Mouse (Mus musculus) hindbrain, embryonic 15.5 days (tissue): Measurements from ENCODE around the gene Nucb1. TPM values are rescaled to one million over a fixed set of nuclear protein-coding genes. Genes with fewer than 3 reads are reported as not detected.
A peak's percentile ranks its signal among the peaks of the same experiment; 100 is the strongest.
"Not testable (repeated sequence)": the region's sequence is repeated elsewhere in the genome, so short reads cannot be mapped to it uniquely, and the experiment has no call there.

Experiments
- ATAC-seq: fragments of 200-750 bp; cut with Nextera tagmentation; 2 replicates; pipeline ENCODE4 v1.8.0; 2017; ENCODE audit warnings: low read depth, moderate number of reproducible peaks, moderate TSS enrichment; ENCODE audit not compliant: low FRiP score
- H3K27ac ChIP-seq: fragments of 300-500 bp; sonication (generic); replicated peaks from 2 replicates; pipeline ENCODE4 v1.5.1; 2015; ENCODE audit warnings: mild to moderate bottlenecking, inconsistent platforms
- H3K27me3 ChIP-seq: fragments of 300-500 bp; sonication (generic); 2 replicates; pipeline ENCODE4 v1.6.1; 2015; ENCODE audit warnings: control low read depth, inconsistent platforms
- H3K36me3 ChIP-seq: fragments of 300-500 bp; sonication (generic); 2 replicates; pipeline ENCODE4 v1.6.1; 2015; ENCODE audit warnings: control low read depth, inconsistent platforms
- H3K4me1 ChIP-seq: fragments of 300-500 bp; sonication (generic); replicated peaks from 2 replicates; pipeline ENCODE4 v1.6.1; 2015; ENCODE audit warnings: control low read depth, inconsistent platforms
- H3K4me2 ChIP-seq: fragments of 300-500 bp; sonication (generic); 2 replicates; pipeline ENCODE4 v1.6.1; 2015; ENCODE audit warnings: moderate library complexity, mild to moderate bottlenecking, inconsistent platforms
- H3K4me3 ChIP-seq: fragments of 300-500 bp; sonication (generic); 2 replicates; pipeline ENCODE4 v1.5.1; 2015; ENCODE audit warnings: mild to moderate bottlenecking, inconsistent platforms
- H3K9ac ChIP-seq: fragments of 300-500 bp; sonication (generic); 2 replicates; pipeline ENCODE4 v1.6.1; 2015; ENCODE audit warnings: inconsistent platforms
- H3K9me3 ChIP-seq: fragments of 300-500 bp; sonication (generic); 2 replicates; pipeline ENCODE4 v1.6.1; 2016; ENCODE audit warnings: control low read depth, inconsistent platforms
- WGBS: fragments of 180-500 bp; shearing (Covaris S2); methylation state at CpG from one replicate; pipeline ENCODE4 v1.1.7; 2015; 5-methylcytosine and 5-hydroxymethylcytosine counted together
- polyA plus RNA-seq: library from polyadenylated mRNA; unstranded; fragments of >200 nt; fragmentation: Nextera tagmentation; extraction: Ambion mirVana; gene quantifications from 2 replicates; pipeline ENCODE4 v1.2.1, GENCODE M21; 2015

Gene Nucb1
- polyA plus RNA-seq, 1 experiment from 2014 or later = 137 TPM

GRCm38 (mm10) chr7:45539095-45539494, 28.9 kb upstream of the Nucb1 start:
- Histone ChIP-seq H3K27ac (0 out of 2 replicates have a peak overlapping the region, but pooled peaks have one; percentile 71), H3K27me3 (no peaks in the 10 kb centered on the region), H3K9me3 (no peaks in the 10 kb centered on the region), H3K36me3 (no peaks in the 10 kb centered on the region), H3K4me3 (no peak overlapping the region), H3K9ac (no peak overlapping the region), H3K4me2 (no peak overlapping the region), H3K4me1 (peaks cover 9% of the 10 kb centered on the region)
- 77% methylated on average over 3 of the region's 3 CpGs for WGBS
- ATAC-seq = no peak

DNA sequence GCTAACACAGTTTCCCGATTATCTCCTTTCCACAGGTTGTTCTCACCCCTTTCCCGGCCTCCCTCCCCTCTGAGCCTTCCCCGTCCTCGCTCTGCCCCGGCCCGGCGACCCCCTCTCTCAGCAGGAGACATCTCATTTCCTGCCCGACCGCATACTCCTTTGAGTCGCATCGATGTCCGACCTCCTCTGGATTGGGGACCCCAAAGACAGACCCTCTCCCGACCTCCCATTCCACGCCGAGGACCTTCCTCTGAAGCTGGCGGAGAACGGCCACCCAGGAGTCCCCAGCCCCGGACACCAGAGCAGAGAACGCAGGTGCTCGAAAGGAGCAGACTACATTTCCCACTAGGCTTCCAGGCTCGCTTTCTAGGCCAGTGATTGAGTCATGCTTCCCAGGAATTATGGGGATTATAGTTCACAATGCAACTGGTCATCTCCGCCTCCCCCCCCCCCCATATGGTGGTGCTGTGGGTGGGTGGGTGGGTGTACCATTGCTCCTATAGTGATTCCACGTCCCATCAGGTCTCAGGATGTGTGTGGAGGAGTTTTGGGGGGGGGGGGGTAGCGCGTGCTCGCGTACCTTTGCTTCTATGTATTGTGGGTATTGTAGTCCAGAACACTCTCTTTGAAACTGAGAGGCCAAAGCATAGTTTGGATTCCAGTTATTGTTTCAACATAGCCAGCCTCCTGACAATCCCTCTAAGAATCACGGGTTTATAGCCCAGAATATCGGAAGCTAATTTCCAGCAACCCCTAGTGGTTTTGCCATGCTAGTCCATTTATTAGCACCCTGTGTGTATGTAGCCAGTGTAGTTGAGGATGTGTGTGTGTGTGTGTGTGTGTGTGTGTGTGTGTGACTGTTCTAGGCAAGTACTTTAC, 28.2 kb upstream of the Nucb1 start:
- WGBS = 1% methylated on average over 27 of the region's 29 CpGs
- Histone ChIP-seq H3K9ac (peak overlapping the region; percentile 73), H3K9me3 (no peaks in the 10 kb centered on the region), H3K4me2 (peak overlapping the region; percentile 87), H3K4me1 (peaks cover 9% of the 10 kb centered on the region), H3K27me3 (no peaks in the 10 kb centered on the region), H3K27ac (peak overlapping the region; percentile 71), H3K36me3 (no peaks in the 10 kb centered on the region), H3K4me3 (peak overlapping the region; percentile 61)
- peak; percentile 92 for ATAC-seq

- Histone ChIP-seq H3K4me3 (peak overlapping the region; percentile 61), H3K4me1 (peaks cover 9% of the 10 kb centered on the region), H3K27me3 (no peaks in the 10 kb centered on the region), H3K9me3 (no peaks in the 10 kb centered on the region), H3K27ac (peak overlapping the region; percentile 71; the same call in 1 of the 2 replicates), H3K36me3 (no peaks in the 10 kb centered on the region), H3K4me2 (peak overlapping the region; percentile 87), H3K9ac (peak overlapping the region; percentile 73)
- 81% methylated on average over 10 of the region's 10 CpGs for WGBS
- peak; percentile 5; the same call in 1 of the 2 replicates for ATAC-seq
Measured at GRCm38 (mm10) chr7:45537602-45538001, 27.4 kb upstream of the Nucb1 start.

DNA sequence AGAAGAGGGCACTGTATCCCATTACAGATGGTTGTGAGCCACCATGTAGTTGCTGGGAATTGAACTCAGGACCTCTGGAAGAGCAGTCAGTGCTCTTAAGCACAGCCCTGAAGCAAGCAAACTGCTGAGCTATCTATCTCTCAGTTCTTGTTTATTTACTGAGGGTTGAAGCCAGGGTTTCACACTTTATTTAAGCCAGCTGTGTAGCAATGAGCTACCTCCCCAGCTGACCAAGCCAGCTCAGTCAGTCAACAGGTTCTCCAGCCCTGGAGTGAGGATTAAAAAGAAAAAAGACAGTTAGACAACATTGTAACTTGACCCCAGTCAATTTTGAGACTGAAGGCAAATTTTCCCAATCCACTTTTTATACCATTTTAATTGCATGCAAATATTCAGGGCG, 25.5 kb upstream of the Nucb1 start:
- 85% methylated on average over 1 of the region's 1 CpGs for WGBS
- ATAC-seq = no peak

GRCm38 (mm10) chr7:45530643-45531042, 20.4 kb upstream of the Nucb1 start:
- H3K9me3 ChIP-seq = no peaks in the 10 kb centered on the region
- 72% methylated on average over 2 of the region's 2 CpGs for WGBS
- H3K27me3 ChIP-seq = no peaks in the 10 kb centered on the region
- ATAC-seq = no peak
- H3K27ac ChIP-seq = no peak overlapping the region
- no peak overlapping the region for H3K4me3 ChIP-seq
- no peak overlapping the region for H3K4me2 ChIP-seq
- no peak overlapping the region for H3K9ac ChIP-seq
- no peaks in the 10 kb centered on the region for H3K36me3 ChIP-seq
- H3K4me1 ChIP-seq = peaks cover 5% of the 10 kb centered on the region

More for the DNA sequence above, 25.5 kb upstream of the Nucb1 start:
- peaks cover 9% of the 10 kb centered on the region for H3K4me1 ChIP-seq
- no peak overlapping the region for H3K4me2 ChIP-seq
- H3K36me3 ChIP-seq = no peaks in the 10 kb centered on the region
- no peak overlapping the region for H3K27ac ChIP-seq
- H3K9me3 ChIP-seq = no peaks in the 10 kb centered on the region
- H3K27me3 ChIP-seq = no peaks in the 10 kb centered on the region
- H3K9ac ChIP-seq = no peak overlapping the region
- H3K4me3 ChIP-seq = no peak overlapping the region

- H3K36me3 ChIP-seq = no peaks in the 10 kb centered on the region
- ATAC-seq = no peak
- H3K27me3 ChIP-seq = no peaks in the 10 kb centered on the region
- H3K27ac ChIP-seq = no peak overlapping the region
- no peak overlapping the region for H3K9ac ChIP-seq
- H3K9me3 ChIP-seq = no peaks in the 10 kb centered on the region
- WGBS = 22% methylated on average over 6 of the region's 6 CpGs
- H3K4me3 ChIP-seq = no peak overlapping the region
- peaks cover 17% of the 10 kb centered on the region for H3K4me1 ChIP-seq
- H3K4me2 ChIP-seq = no peak overlapping the region
Measured at GRCm38 (mm10) chr7:45529461-45529860, 19.3 kb upstream of the Nucb1 start.

DNA sequence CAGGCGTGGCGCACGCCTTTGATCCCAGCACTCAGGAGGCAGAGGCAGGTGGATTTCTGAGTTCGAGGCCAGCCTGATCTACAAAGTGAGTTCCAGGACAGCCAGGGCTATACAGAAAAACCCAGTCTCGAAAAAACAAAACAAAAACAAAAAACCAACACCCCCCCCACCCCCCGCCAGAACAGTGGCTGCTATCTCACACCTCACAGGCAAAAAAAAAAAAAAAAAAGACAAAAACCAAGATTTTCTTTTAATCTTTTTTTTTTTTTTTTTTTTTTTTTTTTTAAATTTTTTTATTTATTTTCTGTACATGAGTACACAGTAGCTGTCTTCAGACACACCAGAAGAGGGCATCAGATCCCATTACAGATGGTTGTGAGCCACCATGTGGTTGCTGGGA, 17.0 kb upstream of the Nucb1 start:
- not testable (repeated sequence) for H3K9me3 ChIP-seq, H3K4me3 ChIP-seq, H3K27me3 ChIP-seq, H3K9ac ChIP-seq, H3K36me3 ChIP-seq, ATAC-seq, H3K27ac ChIP-seq, H3K4me2 ChIP-seq
- 93% methylated on average over 6 of the region's 6 CpGs for WGBS
- H3K4me1 ChIP-seq = peaks cover 20% of the 10 kb centered on the region

GRCm38 (mm10) chr7:45526474-45527120, 16.4 kb upstream of the Nucb1 start:
- no peak; the same call in 1 of the 2 replicates for ATAC-seq

DNA sequence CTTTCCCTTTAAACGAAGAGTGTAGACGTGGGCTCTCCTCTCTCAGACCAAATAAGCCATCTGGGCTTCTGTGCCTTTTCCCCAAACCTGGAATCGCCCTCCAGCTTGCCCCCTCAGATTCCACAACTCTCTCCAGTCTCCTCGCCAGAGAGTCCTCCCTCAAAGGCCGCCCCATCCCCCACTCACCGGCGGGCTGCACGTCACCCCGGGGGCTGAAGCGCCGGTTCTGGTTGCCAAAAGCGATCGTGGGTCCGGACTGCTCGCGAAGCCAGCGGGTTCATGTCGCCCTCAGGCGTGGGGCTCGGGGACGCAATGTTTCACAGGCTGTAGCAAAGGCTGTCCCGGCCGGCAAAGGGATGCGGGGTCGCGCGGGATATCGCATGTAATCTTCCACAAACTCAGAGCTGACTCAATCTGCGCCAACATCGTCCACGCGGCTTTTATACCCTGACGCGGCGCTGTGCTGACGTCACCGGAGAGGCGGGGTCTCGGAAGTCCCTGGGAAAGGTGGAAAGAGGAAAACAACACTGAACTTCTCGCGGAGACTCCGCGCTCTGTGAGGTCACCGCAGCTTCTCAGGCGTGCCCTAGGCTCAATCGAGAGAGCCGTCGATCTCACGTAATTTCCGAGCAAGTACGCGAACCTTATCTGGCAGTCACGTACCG, 15.7 kb upstream of the Nucb1 start, which contains the start of the genes Ppp1r15a and Plekha4:
Ppp1r15a (minus strand) TSS at position 460 of the 665 bp plus-strand sequence.
Plekha4 (plus strand) TSS at position 522 of the 665 bp plus-strand sequence.
- Histone ChIP-seq H3K9me3 (no peaks in the 10 kb centered on the region), H3K4me2 (peak within 1 kb of the TSS; percentile 88), H3K4me3 (peak within 1 kb of the TSS; percentile 86), H3K9ac (peak within 1 kb of the TSS; percentile 88), H3K27ac (peak within 1 kb of the TSS; percentile 91), H3K36me3 (no peaks in the 10 kb centered on the region), H3K4me1 (peaks cover 28% of the 10 kb centered on the region), H3K27me3 (no peaks in the 10 kb centered on the region)
- ATAC-seq = peak; percentile 82
- WGBS = under 1% methylated on average over 54 of the region's 54 CpGs

More at GRCm38 (mm10) chr7:45526474-45527120, 16.4 kb upstream of the Nucb1 start:
- Histone ChIP-seq H3K4me2 (peak overlapping the region; percentile 88), H3K27me3 (no peaks in the 10 kb centered on the region), H3K4me1 (peaks cover 23% of the 10 kb centered on the region), H3K9ac (peak overlapping the region; percentile 88), H3K9me3 (no peaks in the 10 kb centered on the region), H3K4me3 (peak overlapping the region; percentile 86), H3K36me3 (no peaks in the 10 kb centered on the region), H3K27ac (peak overlapping the region; percentile 91)
- WGBS = 27% methylated on average over 7 of the region's 7 CpGs

DNA sequence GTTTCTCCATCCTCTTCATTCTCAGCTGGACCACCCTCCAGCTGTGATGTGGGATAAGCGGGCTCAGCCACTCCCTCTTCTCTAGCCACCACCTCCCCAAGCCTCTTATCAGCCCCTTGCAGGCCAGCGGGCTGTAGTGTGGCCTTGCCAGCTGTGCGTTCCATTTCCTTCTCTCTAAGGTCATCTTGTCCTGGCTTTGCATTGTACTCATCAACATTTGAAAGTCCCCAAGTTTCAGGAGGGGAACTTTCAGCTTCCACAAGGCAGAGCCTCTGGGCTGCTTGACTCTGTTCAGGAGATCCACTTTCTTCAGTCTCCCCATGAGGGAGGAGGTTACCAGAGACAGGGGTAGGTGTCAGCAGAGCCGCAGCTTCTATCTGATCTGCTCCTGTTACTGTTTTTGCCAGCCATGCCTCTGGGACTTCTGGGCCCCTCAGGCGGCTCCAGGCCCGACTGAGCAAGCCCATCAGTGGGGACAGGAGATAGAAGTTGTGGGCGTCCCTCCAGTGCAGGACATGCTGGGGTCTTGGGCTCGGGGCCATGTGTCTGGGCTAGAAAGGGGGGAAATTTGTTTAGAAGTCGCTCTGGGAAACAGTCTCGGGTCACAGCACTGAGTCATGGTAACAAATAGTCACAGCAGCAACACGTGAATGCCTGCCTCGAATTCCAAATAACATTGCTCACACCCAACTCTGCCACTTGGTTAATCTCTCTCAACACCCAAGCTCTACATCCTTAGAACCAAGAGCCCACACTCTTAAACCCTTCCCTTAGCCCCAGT, 14.8 kb upstream of the Nucb1 start:
- Histone ChIP-seq H3K27me3 (no peaks in the 10 kb centered on the region), H3K27ac (peak overlapping the region; percentile 91), H3K9me3 (no peaks in the 10 kb centered on the region), H3K36me3 (no peaks in the 10 kb centered on the region), H3K9ac (peak overlapping the region; percentile 88), H3K4me1 (peaks cover 28% of the 10 kb centered on the region), H3K4me2 (peak overlapping the region; percentile 88), H3K4me3 (peak overlapping the region; percentile 86)
- ATAC-seq = 0 out of 2 replicates have a peak, but pooled peaks have one; percentile 1
- WGBS = 26% methylated on average over 12 of the region's 12 CpGs

DNA sequence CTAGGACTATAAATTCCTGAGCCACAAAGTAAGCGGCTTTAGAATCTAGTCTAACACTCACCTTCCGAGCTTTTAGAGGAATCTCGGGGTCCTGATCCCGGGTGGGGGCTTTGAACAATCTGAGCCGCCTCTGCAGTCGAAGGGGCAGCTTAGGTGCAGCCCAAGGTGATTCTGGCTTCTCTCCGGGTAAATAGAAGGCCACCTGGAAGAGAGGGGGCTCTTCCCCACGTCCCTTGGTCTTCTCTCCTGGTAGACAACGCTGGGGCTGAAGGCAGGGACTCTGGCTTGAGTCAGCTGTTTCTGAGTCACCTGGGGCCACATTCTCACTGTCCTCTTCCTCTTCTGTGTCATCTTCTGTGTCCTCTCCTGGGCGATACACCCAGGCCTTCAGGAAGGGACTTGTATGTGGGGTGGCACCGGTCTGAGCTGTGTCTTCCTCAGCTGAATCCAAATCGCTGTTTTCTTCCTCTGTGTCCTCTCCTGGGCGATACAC, 13.5 kb upstream of the Nucb1 start:
- 88% methylated on average over 13 of the region's 13 CpGs for WGBS
- ATAC-seq = no peak
- Histone ChIP-seq H3K9me3 (no peaks in the 10 kb centered on the region), H3K27ac (no peak overlapping the region), H3K27me3 (no peaks in the 10 kb centered on the region), H3K4me1 (peaks cover 28% of the 10 kb centered on the region), H3K9ac (no peak overlapping the region), H3K4me2 (no peak overlapping the region), H3K36me3 (no peaks in the 10 kb centered on the region), H3K4me3 (no peak overlapping the region)
